Mouse (Mus musculus) granulocyte monocyte progenitor cell, adult 5-6 weeks (primary cell): ENCODE data around the gene Far2. TPM values are rescaled to one million over a fixed set of nuclear protein-coding genes. Genes with fewer than 3 reads are reported as not detected.

Experiments
- ATAC-seq: replicated peaks from 2 replicates; pipeline ENCODE4 v1.8.0; 2016; ENCODE audit warnings: mild to moderate bottlenecking, moderate TSS enrichment, inconsistent platforms; ENCODE audit not compliant: poor library complexity, severe bottlenecking
- total RNA-seq, 2 experiments: library from RNA; stranded (forward) in 1 of 2; stranded (reverse) in 1 of 2; fragments of 200-712, 200-1000 nt in 1 of 2; fragments of >200 nt in 1 of 2; fragmentation: Nextera tagmentation in 1 of 2; gene quantifications; 2 replicates each; pipeline ENCODE4 v1.2.3; 2014 to 2017

The Far2 gene
- total RNA-seq (2014; fragmentation: Nextera tagmentation) (15.3 and 19.3 TPM in 2 replicates), total RNA-seq (2017) (21.8 and 22.4 TPM in 2 replicates)

DNA sequence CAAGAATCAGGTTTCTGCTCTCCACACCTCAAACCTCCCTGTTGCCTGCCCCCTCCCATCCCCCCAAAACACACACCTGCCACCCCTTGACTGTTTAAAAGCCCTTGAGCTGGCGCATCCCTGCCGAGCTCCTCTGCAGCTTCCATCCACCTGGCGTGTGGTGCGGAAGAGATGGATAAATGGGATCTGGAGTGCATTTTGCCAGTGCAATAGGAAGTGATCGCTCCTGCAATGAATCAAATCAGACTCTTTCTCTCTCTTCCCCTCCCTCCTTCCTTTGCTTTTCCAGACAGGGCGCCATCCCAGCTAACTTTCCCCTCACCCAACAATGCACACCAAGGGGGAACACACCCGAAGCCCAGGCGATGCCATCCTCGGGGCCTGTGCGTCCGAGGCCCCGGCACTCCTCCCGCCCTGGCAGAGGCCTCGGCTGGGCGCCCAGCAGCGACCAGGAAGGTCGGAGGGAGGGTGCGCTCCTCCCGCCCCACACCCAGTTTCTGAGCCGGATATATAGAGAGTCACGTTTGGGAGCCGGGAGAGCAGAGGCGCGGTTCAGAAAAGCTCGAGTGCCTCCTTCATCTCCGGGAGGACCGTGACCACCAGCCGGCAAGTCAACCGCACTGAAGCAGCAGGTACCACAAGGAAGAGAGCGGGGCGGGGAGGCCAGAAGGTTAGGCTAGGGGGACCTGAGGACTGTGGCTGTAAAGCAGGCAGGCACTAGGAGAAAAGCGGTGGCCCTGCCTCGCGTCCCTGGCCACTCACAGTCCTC, at the start of gene Far2:
Far2 (plus strand) TSS at position 379 of the 769 bp plus-strand sequence.
- peak; percentile 12; the same call in 1 of the 2 replicates for ATAC-seq

DNA sequence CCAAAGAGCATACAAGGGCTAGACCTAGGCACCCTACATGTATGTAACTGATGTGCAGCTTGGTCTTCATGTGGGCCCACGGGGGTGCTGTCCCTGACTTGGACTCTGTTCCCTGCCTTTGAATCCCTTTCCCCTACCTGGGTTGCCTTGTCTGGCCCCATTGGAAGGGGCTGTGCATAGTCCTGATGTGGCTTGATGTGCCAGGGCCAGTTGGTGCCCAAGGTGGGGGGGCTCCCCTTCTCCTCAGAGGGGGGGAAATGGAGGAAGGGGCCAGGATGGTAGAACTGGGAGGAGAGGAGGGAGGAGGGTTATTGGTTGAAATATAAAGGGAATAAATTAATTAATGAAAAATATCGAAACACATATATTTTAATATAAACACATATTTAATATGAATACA, 46.6 kb upstream of the Far2 start:
- ATAC-seq, result no peak

DNA sequence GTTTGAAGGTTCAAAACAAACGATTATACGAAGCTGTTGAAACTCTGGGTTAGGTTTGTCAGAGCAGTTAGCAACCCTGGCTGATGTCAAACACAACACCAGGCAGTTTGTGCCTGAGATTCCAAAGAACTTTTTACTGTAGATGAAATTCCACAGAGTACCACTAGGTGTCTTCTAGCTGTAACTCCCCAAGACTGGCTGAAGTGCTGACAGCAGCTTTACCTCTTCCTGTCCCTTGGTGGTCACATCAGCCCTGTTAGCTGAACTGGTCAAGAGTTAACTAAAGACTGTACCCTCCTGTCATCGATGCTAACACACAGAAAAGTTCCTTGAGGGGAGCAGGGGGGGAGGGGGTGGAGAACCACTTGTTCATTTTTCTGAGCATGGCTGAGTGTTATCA, 46.0 kb upstream of the Far2 start:
- ATAC-seq, result peak; percentile 90

DNA sequence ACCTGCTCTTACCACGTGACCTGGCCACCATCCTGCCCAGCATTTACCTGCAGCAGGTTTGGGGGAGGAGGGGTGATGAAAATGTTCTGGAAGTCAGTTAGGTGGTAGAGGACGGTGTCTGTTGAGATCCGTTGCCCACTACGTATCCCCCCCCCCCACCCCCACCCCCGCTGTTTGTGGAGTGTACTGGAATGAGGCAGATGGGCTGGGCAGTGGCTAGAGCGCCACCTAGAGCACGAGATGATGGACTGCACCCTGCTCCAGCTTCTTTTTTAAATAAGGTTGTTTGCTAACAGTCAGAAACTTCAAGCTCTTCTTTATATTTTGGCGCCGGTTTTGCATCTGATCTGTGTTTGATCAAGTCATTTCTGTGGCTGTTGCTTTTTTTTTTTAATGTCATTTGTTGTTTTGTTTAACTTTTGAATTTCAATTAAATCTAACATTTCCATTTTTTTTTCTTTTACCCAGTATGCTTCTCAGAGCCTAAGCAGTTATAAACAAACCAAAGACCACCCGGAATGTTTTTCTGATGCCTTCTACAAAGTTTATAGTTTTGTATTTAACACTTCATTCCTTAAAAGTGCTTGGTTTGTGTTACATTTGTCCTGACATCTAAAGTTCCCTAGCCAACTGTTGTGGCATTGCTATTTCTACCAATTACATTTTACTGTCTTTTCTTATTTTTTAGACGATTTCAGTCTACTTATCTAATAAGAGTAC, 40.8 kb upstream of the Far2 start:
- no peak for ATAC-seq

DNA sequence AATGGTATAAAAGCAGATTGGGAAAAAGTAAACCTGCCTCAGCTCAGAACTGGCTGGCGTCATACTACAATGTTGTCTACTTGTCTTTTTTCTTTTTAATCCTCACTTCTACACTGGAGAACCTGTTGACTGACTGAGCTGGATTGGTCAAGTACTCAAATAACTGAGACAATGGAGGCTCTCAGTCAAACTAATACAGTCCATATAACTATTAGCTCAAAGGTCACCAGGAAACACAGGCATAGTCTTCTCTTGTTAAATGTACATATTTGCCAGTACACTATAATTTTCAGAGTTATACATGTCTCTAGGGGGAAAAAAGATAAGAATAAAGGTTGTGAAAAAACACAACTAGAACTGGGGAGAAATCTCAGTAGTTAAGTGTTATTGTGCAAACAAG, 6.3 kb upstream of the Far2 start:
- no peak for ATAC-seq

GRCm38 (mm10) chr6:148047650-148047988, 560 bp downstream of the Far2 start:
- ATAC-seq, result no peak

DNA sequence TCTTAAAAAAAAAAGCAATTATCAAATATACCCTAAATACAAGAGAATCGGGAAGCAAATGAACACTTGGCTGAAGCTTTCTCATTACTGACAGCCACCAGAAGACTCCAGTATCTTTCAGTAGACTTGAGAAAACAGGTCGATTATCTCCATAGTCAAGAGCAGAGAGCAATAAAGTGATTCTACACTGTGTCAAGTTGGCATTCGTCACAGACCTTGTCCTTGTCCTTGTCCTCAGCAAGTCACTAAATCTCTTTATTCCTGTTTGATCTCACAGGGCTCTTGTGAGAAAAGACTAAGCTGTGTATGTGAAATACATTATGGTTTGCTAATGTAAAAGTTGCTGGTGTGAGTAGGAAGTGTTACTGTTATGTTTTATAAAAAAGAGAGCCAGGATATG, 16.1 kb downstream of the Far2 start:
- ATAC-seq, result no peak

DNA sequence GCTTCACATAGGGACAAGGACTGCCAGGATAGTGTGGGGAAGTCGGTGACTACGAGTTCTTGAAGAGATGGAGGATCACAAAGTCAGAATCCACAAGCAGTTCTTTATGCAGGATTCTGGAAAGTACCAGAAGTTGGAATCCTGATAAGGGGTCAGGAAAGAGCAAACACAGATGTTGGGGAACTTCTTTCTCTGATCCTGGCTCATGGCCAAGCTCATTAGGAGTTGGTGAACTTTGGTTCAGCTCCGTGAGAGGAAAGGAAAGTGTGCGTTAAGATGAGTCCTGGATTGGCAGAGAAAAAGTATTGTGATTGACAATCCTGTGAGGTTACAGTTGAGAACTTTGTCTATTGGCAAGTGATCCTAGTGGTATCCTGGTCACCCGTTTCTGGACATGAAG, 19.2 kb downstream of the Far2 start:
- no peak for ATAC-seq

GRCm38 (mm10) chr6:148068786-148069185, 21.7 kb downstream of the Far2 start:
- ATAC-seq, result no peak

DNA sequence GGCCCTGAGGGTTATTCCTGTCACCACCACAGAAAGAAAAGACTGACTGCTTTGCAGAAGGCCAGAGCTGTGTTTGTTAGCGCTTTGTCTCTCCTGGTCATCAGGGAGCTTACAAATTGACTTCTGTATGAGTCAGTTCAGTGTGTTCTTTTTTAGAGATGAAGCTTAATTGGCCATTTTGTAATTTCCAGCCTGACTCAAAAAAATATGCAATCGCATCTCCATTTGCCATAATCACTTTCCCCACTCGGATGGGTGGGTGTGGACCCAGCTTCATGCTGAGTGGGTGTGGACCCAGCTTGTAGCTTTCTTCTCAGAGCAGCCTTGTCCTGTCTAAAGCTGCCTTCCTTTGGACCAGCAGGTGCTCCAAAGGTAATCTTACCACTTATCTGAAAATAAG, 26.5 kb downstream of the Far2 start:
- ATAC-seq, result no peak

DNA sequence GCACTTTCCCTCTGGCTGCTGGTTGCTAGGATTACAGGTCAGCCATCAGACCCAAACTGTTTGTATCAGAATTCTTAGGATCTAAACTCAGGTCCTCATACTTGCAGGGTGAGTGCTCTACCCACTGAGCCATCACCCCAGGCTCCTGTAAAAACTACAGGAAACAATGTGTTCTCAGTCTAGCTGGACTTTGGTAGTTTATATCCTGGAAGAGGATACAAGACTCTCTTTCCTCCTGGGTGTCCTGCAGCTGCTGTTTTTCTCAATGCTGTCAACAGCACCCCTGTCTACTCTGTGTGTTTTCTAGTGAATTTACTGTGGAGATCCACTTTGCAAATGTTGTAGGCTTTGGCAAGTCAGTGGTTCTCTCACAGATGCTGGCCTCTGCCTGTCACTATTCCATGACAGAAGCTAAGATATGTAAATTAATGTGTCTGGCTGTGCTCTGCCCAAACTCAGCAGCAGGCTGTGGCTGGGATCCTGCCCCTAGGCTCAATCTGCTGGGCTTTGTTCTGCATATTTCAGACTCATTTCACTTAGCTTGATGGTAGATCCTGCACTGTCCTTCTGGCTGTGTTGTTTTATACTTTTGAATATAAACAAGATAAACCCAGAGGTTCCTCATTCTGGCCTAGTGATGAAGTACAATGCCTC, 27.3 kb downstream of the Far2 start:
- ATAC-seq, result no peak

GRCm38 (mm10) chr6:148083864-148084263, 36.8 kb downstream of the Far2 start:
- no peak for ATAC-seq

GRCm38 (mm10) chr6:148084403-148084802, 37.3 kb downstream of the Far2 start:
- ATAC-seq, result no peak

GRCm38 (mm10) chr6:148097039-148097438, 50.0 kb downstream of the Far2 start:
- no peak for ATAC-seq

DNA sequence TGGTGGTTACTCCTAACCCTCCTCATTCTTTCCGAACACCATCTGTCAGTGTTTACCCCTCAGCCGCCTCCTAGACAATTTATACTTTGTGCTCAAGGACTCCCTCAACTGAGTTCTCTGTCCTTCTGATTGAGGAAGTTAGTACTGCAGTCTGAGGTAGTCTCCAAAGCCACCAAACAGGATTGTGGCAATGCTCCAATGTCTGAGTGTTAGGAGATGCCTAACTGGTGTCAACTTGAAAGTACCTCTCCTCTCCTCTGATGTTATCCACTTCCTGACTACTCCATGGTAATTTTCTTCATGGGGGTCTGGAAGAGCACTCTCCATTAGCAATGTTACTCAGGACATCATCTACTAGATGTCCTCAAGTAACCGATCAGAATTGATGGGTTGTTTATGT, 54.9 kb downstream of the Far2 start:
- peak; percentile 50 for ATAC-seq

GRCm38 (mm10) chr6:148102434-148102833, 55.4 kb downstream of the Far2 start:
- ATAC-seq, result peak; percentile 59

- no peak for ATAC-seq
Observed at GRCm38 (mm10) chr6:148104212-148104611, 57.2 kb downstream of the Far2 start.

GRCm38 (mm10) chr6:148105722-148106268, 58.7 kb downstream of the Far2 start:
- ATAC-seq, result peak; percentile 76

DNA sequence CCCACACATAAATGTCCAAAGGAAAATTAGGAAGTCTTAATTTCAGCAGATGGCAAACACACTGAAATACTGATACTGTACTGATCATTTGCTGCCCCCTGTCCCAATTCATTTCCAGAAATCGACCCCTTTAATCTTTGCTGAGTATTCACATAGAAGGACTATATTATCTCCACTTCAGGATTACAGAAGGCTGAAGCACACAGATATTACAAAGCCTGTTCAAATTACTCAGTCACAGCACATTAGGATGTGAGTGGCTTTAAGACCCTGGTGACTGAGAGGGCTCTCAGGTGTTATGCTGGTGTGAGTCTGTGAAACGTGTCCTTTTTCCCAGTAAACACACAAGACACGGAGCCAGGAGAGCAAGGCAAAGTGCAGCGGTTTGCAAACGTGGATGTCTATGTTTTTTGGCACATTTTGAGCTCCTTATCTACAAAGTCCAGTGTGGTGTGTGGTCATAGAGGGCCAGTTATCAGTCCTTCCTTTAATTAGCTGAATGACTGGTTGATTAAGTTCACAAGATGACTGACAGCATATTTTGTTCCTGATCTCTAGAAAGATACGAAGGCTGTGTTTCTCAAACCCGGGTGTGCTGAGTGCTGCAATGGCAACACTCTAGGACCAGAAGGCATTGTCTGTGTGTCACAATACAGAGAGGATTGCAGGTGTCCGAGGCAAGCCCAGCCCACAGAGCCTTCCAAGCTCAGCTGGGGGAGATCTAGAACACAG, 61.8 kb downstream of the Far2 start:
- ATAC-seq, result peak; percentile 72

DNA sequence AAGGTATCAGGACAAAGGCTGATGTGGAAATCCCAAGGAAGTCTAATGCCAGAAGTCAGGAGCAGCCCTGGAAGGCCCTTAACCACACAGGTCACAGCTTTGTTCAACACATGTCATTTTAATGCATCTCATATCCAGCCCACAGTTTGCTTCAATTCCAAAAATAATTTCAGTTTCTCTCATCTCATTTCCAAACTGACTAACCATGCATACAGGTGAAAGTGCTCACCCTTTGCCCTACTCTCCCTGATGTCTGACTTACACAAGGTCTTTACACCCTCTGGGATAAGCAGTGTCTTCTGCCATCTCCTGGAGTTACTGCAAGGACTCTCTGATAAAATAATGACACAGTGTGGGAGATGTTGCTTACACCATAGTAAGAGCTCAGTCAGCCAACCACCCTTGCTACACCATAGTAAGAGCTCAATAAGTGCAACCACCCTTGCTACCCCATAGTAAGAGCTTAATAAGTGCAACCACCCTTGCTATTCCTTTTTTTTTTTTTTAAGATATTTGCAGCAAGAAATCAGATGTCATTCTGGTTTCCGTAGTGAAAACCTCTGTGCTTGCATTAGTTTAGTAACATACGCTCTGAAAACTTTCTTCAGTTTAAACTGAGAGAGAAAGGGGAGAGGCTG, 64.1 kb downstream of the Far2 start:
- peak; percentile 43 for ATAC-seq
